Mouse (Mus musculus): ENCODE results near the gene Araf.

Araf gene

DNA sequence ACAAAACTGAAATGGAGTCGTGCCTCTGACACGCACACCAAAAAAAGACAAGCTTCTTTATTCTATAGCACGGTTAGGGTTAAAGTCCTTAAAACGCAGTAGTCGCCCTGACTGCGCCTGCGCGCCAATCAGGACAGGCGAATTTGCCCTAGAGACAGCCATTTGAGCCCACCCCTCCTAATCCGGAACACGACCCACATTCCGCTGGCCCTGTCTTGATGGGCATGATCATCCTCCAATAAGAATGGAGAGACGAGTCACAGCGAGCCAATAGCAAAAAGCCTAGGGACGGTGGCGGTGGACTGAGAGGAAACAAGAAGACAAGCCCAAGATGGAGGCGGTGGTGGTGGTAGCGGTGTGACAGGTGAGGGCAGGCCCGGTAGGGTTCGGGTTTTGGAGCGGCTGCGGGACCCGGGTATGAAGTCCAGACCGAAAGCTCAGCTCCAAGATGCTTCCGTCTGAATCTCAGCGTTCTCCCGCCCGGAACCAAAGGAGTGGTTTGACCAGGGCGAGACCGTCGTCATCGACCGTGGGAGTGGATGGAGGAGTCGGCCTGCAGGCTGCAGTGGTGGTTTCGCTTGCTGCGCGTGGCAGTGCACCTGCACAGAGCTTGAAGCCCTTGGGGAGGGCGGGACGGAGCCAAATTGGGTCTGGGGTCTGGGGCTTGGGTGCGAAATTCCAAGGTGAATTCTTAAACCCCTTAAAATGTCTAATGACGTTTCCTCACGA lies 50.8 kb downstream of the Araf start:
- peak; percentile 52 to 81 for DNase-seq (ENCODE audit: low spot score in 2 of 2)

DNA sequence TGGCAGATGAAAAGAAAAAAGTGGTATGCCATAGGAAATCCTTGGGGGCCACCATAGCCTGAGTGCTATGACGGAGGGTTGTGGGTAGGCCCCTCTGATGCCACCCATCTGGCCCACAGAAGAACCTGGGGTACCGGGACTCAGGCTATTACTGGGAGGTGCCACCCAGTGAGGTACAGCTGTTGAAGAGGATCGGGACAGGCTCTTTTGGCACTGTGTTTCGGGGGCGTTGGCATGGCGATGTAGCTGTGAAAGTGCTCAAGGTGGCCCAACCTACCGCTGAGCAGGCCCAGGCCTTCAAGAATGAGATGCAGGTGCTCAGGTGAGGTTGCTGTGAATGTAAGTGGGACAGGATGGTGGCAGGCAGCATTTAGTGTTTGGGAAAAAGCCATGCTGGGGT lies 56.2 kb downstream of the Araf start:
- no peak for DNase-seq (ENCODE audit: low spot score in 2 of 2)

DNA sequence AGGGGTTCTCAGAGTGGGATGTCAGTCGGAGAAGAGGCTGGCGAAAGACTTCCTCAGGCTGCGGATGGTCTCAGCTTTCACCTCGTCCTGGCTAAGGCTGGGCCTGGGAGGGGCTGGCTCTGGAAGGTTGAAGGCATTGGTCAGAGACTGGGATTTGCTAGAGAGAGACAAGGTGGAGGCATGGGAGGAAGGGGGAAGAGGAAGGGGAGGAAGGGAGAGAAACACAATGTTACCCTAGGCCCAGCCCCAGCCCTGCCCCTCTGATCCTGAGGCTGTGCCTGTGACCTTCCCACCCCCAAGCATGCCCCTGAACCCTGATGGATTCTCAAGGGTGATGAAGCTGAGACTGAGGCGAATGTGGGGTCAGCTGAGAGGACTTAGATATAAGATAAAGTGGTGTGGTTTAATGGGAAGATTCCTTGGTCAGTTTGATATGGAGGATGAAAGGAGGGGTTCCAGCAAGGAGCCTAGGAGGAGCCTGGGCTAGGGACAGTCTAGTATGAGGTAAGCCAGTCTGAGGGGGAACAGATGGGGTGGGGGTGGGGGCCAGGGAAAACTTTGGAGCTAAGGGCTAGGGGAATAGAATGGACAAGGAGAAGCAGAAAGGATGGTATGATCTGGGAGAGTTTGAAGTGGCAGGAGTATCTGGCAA lies 64.0 kb downstream of the Araf start:
- no peak for DNase-seq (ENCODE audit: low spot score in 2 of 2)

DNA sequence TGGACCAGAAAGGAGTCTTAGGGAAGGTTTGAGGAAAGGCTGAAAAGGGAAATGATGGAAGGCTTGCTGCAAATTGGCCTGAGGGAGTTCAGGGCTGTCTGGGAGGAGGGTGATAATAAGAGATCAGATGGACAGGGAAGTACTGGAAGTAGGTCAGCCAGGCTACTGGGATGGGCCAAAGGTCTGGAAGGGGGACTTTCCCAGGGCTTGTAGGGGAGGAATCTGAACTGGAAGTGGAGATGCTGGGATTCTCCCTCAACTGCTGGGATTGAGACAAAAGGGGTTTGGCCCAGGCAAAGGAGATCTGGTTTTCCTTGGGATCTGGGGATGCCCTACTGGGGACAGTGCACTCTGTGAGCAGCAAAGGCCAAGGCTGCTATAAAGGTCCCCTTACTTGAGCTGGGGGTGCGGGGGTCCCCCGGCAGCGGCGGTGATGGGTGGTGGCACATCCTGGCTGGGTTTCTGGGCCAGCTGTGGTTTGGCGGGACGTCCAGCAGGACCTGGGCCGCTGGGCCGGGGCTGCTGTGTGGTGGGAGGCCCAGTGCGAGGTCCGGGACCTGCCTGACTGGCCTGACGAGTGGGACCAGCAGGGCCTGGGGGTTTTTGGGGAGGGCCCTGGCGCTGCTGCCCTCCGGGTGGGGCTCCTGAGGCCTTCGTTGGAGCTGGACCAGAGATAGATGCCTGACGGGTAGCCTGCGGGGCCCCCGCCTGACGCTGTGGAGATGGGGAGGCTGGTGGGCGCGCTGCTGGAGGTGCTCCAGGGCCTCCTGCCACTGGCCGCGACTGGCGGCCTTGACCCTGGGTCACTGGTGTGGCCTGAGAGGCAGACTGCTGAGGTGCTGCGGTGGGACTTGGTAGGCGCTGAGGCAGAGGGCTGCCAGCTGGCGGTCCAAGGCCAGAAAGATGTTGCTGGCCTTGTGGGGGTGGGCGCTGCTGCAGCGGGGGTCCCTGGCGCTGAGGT lies 64.8 kb downstream of the Araf start:
- no peak for DNase-seq (ENCODE audit: low spot score in 2 of 2)

DNA sequence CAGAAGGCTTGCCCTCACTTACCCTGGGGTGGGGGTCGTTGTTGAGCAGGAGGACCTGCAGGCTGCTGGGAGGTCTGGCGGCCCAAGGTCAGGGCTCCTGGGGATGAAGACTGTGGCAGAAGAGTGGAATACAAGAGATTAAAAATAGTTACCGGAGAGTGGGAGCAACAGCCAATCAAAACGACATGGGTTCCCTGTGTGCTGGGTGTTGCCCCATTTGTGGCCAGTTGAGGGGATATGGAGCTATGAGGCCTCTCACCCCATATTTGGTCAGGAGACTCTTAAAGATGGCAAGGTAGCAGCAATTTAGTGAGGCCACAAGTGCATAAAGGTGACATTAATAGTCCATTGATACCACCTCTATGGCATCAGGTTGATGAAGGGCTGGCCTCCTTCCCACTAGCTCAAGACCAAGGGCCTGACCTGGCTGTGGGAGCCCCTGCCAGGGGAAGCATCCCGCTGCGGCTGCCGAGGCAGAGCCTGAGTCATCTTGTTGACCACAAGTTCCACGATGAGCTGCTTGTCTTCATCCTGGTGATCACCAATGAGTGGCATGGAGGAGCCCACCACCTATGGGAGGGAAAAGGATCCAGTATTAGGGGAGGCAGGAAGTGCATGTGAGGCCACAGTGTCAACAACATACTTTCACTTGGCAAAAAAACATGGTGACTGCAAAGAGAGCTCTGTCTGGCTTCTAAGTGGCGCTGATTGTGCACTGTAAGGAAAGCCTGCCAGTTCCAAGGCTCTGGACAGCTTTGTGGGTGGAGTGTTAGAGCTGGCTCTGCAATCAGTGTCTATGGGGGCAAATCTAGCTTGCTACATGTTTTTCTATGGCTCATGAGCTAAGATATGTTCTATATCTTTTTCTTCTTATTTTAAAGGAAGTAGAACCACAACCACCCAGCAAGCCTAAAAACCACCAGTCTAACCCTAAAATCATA lies 65.8 kb downstream of the Araf start:
- no peak for DNase-seq (ENCODE audit: low spot score in 2 of 2)

DNA sequence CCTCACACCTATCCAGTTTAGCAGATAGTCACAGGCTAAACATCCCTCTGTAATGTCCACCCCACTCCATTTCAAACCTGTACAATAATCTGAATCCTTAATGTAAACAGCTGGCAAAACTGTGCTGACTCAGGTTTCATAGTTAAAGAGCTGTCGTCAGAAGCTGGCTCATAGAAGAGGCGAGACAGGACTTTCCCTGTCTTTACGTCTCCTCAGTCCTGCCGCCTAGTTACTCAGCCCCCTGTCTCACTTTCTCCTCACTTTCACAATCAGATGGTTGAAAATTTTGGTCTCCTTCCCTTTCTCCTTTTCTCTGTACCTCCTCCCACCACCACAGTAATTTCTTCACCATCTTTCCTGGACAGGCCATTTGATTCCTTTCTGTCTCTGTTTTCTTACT lies 70.5 kb downstream of the Araf start:
- no peak for DNase-seq (ENCODE audit: low spot score in 2 of 2)

DNA sequence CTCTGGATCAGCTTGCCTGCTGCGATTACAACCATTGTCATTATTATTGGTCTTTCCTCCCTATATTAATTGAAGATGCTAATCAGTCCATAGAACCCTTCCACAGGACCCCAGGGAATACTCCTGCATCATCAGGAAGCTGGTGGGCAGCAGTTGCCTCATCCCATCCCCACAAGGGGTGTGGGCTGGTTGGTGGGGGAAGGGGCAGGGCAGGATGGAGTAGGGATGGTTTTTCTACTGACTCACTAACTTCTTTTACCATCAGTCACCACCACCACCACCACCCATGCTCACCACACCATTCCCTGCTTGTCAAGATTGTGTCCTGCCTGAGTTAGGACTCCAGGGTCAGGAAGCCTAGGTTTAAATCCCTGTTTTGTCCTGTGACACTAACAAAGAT lies 71.6 kb downstream of the Araf start:
- no peak for DNase-seq (ENCODE audit: low spot score in 2 of 2)

DNA sequence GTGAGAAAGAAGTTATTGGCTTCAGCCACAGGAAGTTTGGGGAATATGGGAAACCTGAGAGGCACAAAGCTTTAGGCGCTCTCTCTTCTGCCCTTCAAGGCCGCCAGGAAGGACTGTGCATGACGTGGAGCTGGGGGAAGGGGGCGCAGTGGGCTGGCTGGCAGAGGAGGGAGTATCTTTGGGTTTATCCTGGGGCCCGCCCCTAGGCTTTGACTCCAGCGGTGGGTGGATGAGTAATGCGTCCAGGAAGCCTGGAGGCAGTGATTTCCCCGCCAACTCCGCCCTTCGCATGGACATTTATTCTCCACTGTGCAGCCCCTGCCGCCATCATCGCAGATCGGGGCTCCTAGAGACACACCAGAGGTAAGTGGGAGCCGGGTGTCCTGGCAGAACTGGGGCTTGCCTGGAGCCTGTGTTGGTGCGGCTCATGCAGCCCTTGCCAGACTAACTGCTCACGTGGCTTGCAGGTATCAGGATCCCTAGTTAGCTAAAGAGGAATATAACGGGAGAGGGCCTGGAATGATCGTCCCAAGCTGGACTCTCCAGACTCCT lies 72.4 kb downstream of the Araf start, which contains the start of gene Timp1:
Timp1 (plus strand) TSS at position 205 of the 552 bp plus-strand sequence.
- no peak for DNase-seq (ENCODE audit: low spot score in 2 of 2)

DNA sequence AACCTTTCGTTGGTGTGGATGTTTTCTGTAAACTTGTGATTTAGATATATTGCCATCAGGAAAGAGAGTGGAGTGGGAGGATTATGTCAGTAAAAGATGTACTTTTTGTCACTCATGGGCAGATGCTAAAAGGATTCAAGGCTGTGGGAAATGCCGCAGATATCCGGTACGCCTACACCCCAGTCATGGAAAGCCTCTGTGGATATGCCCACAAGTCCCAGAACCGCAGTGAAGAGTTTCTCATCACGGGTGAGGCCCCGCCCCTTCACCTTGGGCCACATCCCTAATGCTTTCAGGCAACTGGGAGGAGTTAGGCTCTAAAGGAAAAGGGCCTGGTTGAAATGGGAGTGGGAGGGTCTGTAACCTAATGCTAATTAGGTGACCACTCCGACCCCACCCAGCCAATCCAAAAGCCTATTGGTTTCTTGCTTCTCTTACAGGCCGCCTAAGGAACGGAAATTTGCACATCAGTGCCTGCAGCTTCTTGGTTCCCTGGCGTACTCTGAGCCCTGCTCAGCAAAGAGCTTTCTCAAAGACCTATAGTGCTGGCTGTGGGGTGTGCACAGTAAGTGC lies 75.4 kb downstream of the Araf start:
- no peak for DNase-seq (ENCODE audit: low spot score in 2 of 2)

DNA sequence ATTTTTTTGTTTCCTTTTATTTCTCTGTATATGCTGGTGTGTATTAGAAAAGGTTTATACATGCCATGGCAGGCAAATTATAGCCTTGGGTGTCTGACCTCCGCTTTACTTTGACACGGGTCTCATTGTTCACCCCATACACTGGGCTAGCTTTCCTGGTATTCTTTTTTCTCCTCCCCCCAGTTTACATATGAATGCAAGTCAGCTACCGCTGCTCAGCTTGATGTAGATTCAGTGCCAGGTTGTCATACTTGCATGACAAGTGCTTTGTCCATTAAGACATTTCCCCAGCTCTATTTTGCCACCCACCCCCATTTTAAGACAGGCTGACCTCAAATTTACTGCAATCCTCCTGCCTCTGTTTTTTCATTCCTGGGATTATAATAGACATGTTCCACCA lies 77.6 kb downstream of the Araf start:
- DNase-seq (ENCODE audit: low spot score in 2 of 2): no peak

DNA sequence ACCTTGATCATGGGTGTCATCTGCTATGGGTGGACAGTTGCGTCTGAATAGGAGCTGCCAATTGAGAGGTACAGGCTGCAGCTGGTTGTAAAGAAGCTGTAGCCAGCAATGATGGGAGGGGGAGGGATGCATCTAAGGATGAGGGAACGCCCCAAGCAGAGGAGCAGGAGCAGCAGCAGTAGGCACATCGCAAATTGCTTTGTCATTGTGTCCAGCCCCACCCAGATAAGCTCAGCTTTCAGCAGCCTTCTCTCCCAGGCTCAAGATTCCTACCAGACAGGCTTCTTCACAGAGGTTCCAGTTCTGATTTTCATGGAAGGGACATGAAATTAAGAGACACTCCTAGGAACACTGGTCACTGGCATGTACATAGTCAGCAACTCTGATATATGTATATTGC lies 112.5 kb downstream of the Araf start:
- no peak for DNase-seq (ENCODE audit: low spot score in 2 of 2)

All from cerebellum, postnatal 4 days (tissue).